Mouse (Mus musculus) C2C12 (cell line): Measurements from ENCODE around the gene Actr1a.

Experiments
- CEBPB ChIP-seq: IDR thresholded peaks from one replicate; pipeline ENCODE4 v1.6.1; 2011; ENCODE audit warnings: low read depth, mild to moderate bottlenecking, control low read depth, moderate library complexity
- CTCF ChIP-seq: IDR thresholded peaks from one replicate; pipeline ENCODE4 v1.5.1; 2011; ENCODE audit not compliant: control insufficient read depth, insufficient read depth, insufficient read length
- MYOG ChIP-seq: IDR thresholded peaks from one replicate; pipeline ENCODE4 v1.6.1; 2011; ENCODE audit not compliant: control insufficient read depth, insufficient read length; ENCODE audit errors: extremely low read depth

GRCm38 (mm10) chr19:46414486-46414885, 18.9 kb upstream of the Actr1a start:
- TF ChIP-seq CTCF = no peak
- TF ChIP-seq MYOG = no peak
- no peak for TF ChIP-seq CEBPB
